Mouse (Mus musculus): Measurements from ENCODE around the gene Mmd2. TPM values are rescaled to one million over a fixed set of nuclear protein-coding genes. Genes with fewer than 3 reads are reported as not detected.

Mmd2 gene
- total and polyA plus RNA-seq, 3 experiments: not detected

DNA sequence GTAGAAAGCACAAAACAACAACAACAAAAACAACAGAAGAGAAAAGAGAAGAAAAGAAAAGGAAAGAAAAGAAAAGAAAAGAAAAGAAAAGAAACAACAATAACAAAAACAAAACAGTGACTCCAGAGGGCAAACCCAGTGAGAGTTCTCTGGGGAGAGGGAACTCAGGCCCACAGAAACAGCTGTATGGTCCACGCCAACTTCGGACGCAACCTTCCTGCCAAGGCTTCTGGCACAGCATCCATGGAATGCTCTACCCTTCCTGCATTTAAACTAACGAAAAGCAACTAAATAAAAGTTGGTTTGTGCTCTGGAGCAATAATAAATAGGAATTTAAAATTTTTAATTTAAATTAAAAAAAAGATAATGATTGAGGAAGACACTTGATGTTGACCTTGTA, 51.9 kb downstream of the Mmd2 start:
- no peaks in the 10 kb centered on the region for H3K36me3 ChIP-seq (ENCODE audit: control insufficient read depth in 1 of 2, insufficient read depth in 2 of 2, low read length in 2 of 2)
- no peaks in the 10 kb centered on the region for H3K79me2 ChIP-seq (ENCODE audit: control insufficient read depth, insufficient read depth, low read length, poor library complexity)
- H3K27me3 ChIP-seq (ENCODE audit: control insufficient read depth in 1 of 2, insufficient read depth in 2 of 2, low read length in 2 of 2): no peaks in the 10 kb centered on the region; a peak in 1 of 4 replicates
- H3K4me1 ChIP-seq (ENCODE audit: control insufficient read depth in 1 of 2, insufficient read depth in 2 of 2, low read length in 2 of 2): no peaks in the 10 kb centered on the region
- no peak overlapping the region for H3K4me3 ChIP-seq (ENCODE audit: control insufficient read depth in 1 of 2, insufficient read depth in 1 of 2, low read depth in 2 of 2, low read length in 2 of 2)
- TF ChIP-seq ELF1 (IDR thresholded peaks at IDR 0.05; ENCODE audit: low read depth, low read length) (no peak), BHLHE40 (IDR thresholded peaks at IDR 0.05; ENCODE audit: borderline replicate concordance, low read depth, low read length) (no peak), MAFK (IDR thresholded peaks at IDR 0.05; ENCODE audit: borderline replicate concordance, low read depth, low read length) (no peak), GABPA (IDR thresholded peaks at IDR 0.05; ENCODE audit: low read depth, low read length) (no peak), RAD21 (IDR thresholded peaks at IDR 0.05; ENCODE audit: low read depth, low read length) (no peak), POLR2A (IDR thresholded peaks at IDR 0.05; ENCODE audit: control insufficient read depth in 1 of 2, insufficient read depth in 1 of 2, low read depth in 1 of 2, low read length in 2 of 2, poor library complexity in 1 of 2) (no peak), MXI1 (IDR thresholded peaks at IDR 0.05; ENCODE audit: low read depth, low read length) (no peak), MEF2A (IDR thresholded peaks at IDR 0.05; ENCODE audit: extremely low read depth, insufficient replicate concordance, low read depth, low read length, poor library complexity, severe bottlenecking) (no peak), TBP (IDR thresholded peaks at IDR 0.05; ENCODE audit: low read depth, low read length) (no peak), ZC3H11A (IDR thresholded peaks at IDR 0.05; ENCODE audit: low read depth, low read length) (no peak)
- H3K9ac ChIP-seq (ENCODE audit: control insufficient read depth, low read depth, low read length, poor library complexity, severe bottlenecking): no peak overlapping the region
- DNase-seq (ENCODE audit: low read depth, low spot score): no peak
- H3K9me3 ChIP-seq (replicated peaks; ENCODE audit: insufficient read depth, low read length): no peaks in the 10 kb centered on the region
- no peak overlapping the region for H3K27ac ChIP-seq (ENCODE audit: control insufficient read depth, low read depth, low read length)

DNA sequence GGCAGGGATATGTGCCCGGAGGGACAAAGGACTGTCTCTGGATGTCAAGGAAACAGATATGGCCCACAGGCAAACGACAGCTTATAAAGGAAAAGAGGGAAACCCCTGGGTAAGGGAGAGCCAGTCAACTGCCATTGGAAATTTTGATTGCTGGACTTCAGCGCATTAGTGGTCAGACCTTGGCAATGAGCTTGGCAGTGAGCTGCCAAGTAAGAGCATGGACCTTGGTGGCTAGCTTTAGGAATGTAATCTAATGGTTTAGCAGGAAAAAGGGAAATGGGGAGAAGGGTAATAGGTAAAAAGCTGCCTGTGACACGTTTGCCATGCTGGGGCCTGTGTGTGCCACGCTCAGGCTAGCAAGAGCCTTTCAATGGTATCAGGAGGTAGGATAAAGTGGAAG, 52.7 kb downstream of the Mmd2 start:
- Histone ChIP-seq H3K79me2 (ENCODE audit: control insufficient read depth, insufficient read depth, low read length, poor library complexity) (no peaks in the 10 kb centered on the region), H3K4me1 (ENCODE audit: control insufficient read depth in 1 of 2, insufficient read depth in 2 of 2, low read length in 2 of 2) (no peaks in the 10 kb centered on the region), H3K9me3 (replicated peaks; ENCODE audit: insufficient read depth, low read length) (no peaks in the 10 kb centered on the region), H3K27ac (ENCODE audit: control insufficient read depth, low read depth, low read length) (no peak overlapping the region), H3K4me3 (ENCODE audit: control insufficient read depth in 1 of 2, insufficient read depth in 1 of 2, low read depth in 2 of 2, low read length in 2 of 2) (no peak overlapping the region), H3K36me3 (ENCODE audit: control insufficient read depth in 1 of 2, insufficient read depth in 2 of 2, low read length in 2 of 2) (no peaks in the 10 kb centered on the region), H3K9ac (ENCODE audit: control insufficient read depth, low read depth, low read length, poor library complexity, severe bottlenecking) (no peak overlapping the region), H3K27me3 (ENCODE audit: control insufficient read depth in 1 of 2, insufficient read depth in 2 of 2, low read length in 2 of 2) (no peaks in the 10 kb centered on the region; a peak in 1 of 4 replicates)
- no peak for TF ChIP-seq SIN3A (IDR thresholded peaks at IDR 0.05; ENCODE audit: low read length)
- TF ChIP-seq USF2 (IDR thresholded peaks at IDR 0.05; ENCODE audit: borderline replicate concordance in 1 of 2, insufficient read depth in 1 of 2, low read depth in 1 of 2, low read length in 2 of 2): no peak
- TF ChIP-seq ZC3H11A (IDR thresholded peaks at IDR 0.05; ENCODE audit: low read depth, low read length): no peak
- no peak for TF ChIP-seq RCOR1 (IDR thresholded peaks at IDR 0.05; ENCODE audit: low read depth, low read length)
- no peak for TF ChIP-seq MAFK (IDR thresholded peaks at IDR 0.05; ENCODE audit: borderline replicate concordance, low read depth, low read length)
- TF ChIP-seq MAX (IDR thresholded peaks at IDR 0.05; ENCODE audit: low read length): no peak
- no peak for TF ChIP-seq USF1 (IDR thresholded peaks at IDR 0.05; ENCODE audit: low read depth, low read length)
- TF ChIP-seq ZNF384 (IDR thresholded peaks at IDR 0.05; ENCODE audit: low read depth, low read length): no peak
- no peak for TF ChIP-seq SMC3 (IDR thresholded peaks at IDR 0.05; ENCODE audit: low read depth, low read length)
- TF ChIP-seq CHD1 (IDR thresholded peaks at IDR 0.05; ENCODE audit: low read depth, low read length): no peak
- no peak for TF ChIP-seq JUND (IDR thresholded peaks at IDR 0.05; ENCODE audit: low read depth, low read length)
- no peak for DNase-seq (ENCODE audit: low read depth, low spot score)

Measured in MEL (cell line).